Mouse (Mus musculus) thymus, postnatal 4 days (tissue): ENCODE measurements around the gene Cep44.
A peak's percentile ranks its signal among the peaks of the same experiment; 100 is the strongest.

ENCODE experiments used
- DNase-seq: peaks from one replicate; pipeline ENCODE4 v3.0.0; 2021

Gene Cep44

GRCm38 (mm10) chr8:56550558-56551360 lies at the start of gene Cep44, which contains the start of gene Fbxo8:
Gene Cep44, minus strand, starts transcription at chr8:56551047.
Gene Fbxo8, plus strand, starts transcription at chr8:56551090.
- peak; percentile 85 for DNase-seq

GRCm38 (mm10) chr8:56591502-56591901 lies 40.7 kb upstream of the Cep44 start:
- no peak for DNase-seq

- DNase-seq: no peak
Measured at GRCm38 (mm10) chr8:56591084-56591483, 40.2 kb upstream of the Cep44 start.

- DNase-seq: no peak
Measured at GRCm38 (mm10) chr8:56589004-56589403, 38.2 kb upstream of the Cep44 start.

- peak; percentile 57 for DNase-seq
Measured at GRCm38 (mm10) chr8:56582841-56583240, 32.0 kb upstream of the Cep44 start.

- DNase-seq: peak; percentile 37
Measured at GRCm38 (mm10) chr8:56580918-56581317, 30.1 kb upstream of the Cep44 start.

GRCm38 (mm10) chr8:56566856-56567255 lies 16.0 kb upstream of the Cep44 start:
- DNase-seq: no peak

GRCm38 (mm10) chr8:56564399-56565047 lies 13.7 kb upstream of the Cep44 start:
- no peak for DNase-seq

- no peak for DNase-seq
Measured at GRCm38 (mm10) chr8:56552551-56553103, 1.8 kb upstream of the Cep44 start.

GRCm38 (mm10) chr8:56552045-56552444 lies 1.2 kb upstream of the Cep44 start:
- DNase-seq: peak; percentile 36

- DNase-seq: peak; percentile 81
Measured at GRCm38 (mm10) chr8:56551361-56551852, 560 bp upstream of the Cep44 start.

- no peak for DNase-seq
Measured at GRCm38 (mm10) chr8:56547866-56548265, 3.0 kb downstream of the Cep44 start.

- no peak for DNase-seq
Measured at GRCm38 (mm10) chr8:56540706-56541105, 10.1 kb downstream of the Cep44 start.

- DNase-seq: peak; percentile 83
Measured at GRCm38 (mm10) chr8:56530359-56530758, 20.5 kb downstream of the Cep44 start.

- no peak for DNase-seq
Measured at GRCm38 (mm10) chr8:56528869-56529268, 22.0 kb downstream of the Cep44 start.

- DNase-seq: no peak
Measured at GRCm38 (mm10) chr8:56521051-56521450, 29.8 kb downstream of the Cep44 start.

GRCm38 (mm10) chr8:56520249-56520648 lies 30.6 kb downstream of the Cep44 start:
- DNase-seq: no peak

- DNase-seq: no peak
Measured at GRCm38 (mm10) chr8:56518848-56519247, 32.0 kb downstream of the Cep44 start.

GRCm38 (mm10) chr8:56508952-56509479 lies 41.8 kb downstream of the Cep44 start:
- no peak for DNase-seq

GRCm38 (mm10) chr8:56508318-56508951 lies 42.4 kb downstream of the Cep44 start:
- DNase-seq: no peak

GRCm38 (mm10) chr8:56501911-56502310 lies 48.9 kb downstream of the Cep44 start:
- no peak for DNase-seq

GRCm38 (mm10) chr8:56489496-56489895 lies 61.4 kb downstream of the Cep44 start:
- no peak for DNase-seq

- DNase-seq: no peak
Measured at GRCm38 (mm10) chr8:56486006-56486405, 64.8 kb downstream of the Cep44 start.
